Mouse (Mus musculus) hematopoietic stem cell, adult 5-6 weeks (primary cell): ENCODE measurements around the gene Rcsd1. TPM values are rescaled to one million over a fixed set of nuclear protein-coding genes. Genes with fewer than 3 reads are reported as not detected.
A peak's percentile ranks its signal among the peaks of the same experiment; 100 is the strongest.

ENCODE experiments used
- ATAC-seq, 2 experiments: fragments of 125-278 bp in 1 of 2; replicated peaks in 1 of 2; 2 replicates each; pipeline ENCODE4 v1.8.0; 2016 to 2017; ENCODE audit warnings: inconsistent platforms in 2 of 2, mild to moderate bottlenecking in 2 of 2, moderate number of reproducible peaks in 2 of 2, low read depth in 1 of 2, moderate TSS enrichment in 1 of 2; ENCODE audit not compliant: low FRiP score in 2 of 2, poor library complexity in 2 of 2, severe bottlenecking in 2 of 2, insufficient read depth in 1 of 2, low TSS enrichment in 1 of 2
- total RNA-seq: library from RNA; stranded (forward); fragments of 172-1452, 232-1000 nt; gene quantifications from 2 replicates; pipeline ENCODE4 v1.2.3, GENCODE M21; 2017

The Rcsd1 gene
- total RNA-seq, 1 experiment from 2014 or later: 132 TPM

DNA sequence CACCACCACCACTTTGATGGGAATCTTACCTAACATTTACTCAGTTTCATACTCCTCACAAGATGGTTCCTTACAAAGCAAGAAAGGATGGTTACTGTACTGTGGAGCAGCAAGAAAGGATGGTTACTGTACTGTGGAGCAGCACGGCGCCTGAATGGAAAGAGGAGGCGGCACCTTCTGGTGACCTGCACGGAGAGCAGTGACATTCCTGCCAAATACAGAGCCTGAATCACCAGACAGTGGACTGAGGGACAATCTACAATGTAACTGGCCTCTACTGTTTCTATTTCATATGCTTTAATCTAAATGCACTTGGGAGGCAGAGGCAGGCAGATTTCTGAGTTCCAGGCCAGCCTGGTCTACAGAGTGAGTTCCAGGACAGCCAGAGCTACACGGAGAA lies 84.5 kb downstream of the Rcsd1 start:
- no peak for ATAC-seq

DNA sequence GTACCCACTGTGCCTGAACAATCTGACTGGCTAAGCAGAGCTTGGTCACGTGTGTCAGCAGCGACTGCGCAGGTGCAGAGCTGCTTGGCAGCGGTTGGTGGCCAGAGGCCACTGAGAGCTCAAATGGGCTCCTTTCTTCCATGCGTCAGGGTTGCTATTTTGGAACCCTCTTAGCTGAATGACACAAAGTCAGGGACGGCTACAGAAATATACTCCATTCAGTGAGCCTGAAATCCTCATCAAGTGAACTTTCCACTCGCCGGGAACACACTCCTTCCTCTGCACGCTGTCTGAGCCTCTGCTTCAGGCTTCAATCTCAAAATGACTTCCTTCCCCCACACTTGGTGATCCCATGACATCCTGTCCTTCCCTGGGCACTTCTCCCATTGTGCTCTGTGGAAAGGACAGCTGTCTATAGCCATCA lies 91.3 kb downstream of the Rcsd1 start:
- ATAC-seq: no peak

DNA sequence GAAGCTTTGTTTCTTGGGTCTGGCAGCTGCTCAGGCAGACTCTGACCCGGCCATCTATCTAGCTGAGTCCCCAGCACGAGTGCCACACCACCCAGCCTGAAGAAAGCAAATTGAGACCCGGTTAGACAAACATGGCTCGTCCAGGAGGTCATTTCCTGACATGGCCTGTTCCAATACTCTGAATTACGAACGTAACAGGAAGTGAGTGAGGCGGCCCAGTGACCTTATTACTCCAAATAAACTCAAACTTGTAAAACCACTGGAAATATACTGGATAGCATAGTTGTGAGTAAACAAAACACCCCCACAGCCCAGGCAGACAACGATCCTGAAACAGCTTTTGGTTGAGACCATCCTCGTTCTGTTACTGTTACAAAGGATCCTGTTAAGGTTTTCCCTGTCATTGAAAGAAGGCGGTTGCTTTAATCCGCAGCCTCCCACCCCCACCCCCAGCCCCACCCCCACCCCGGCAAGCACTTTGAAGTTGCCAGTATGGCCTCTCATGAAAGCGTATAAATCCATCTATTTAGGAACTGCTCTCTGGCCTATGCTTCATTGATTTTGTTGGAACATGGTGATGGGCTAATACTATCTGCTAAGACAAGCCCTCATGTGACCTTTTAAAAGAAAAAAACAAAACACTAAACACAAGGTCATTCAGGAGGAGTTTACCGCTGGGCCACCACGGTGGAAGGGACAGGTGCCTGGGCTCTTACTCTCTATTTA lies 92.2 kb downstream of the Rcsd1 start:
- ATAC-seq: peak in 1 of 2 experiments; percentile 25; a peak in 1 of 4 replicates

DNA sequence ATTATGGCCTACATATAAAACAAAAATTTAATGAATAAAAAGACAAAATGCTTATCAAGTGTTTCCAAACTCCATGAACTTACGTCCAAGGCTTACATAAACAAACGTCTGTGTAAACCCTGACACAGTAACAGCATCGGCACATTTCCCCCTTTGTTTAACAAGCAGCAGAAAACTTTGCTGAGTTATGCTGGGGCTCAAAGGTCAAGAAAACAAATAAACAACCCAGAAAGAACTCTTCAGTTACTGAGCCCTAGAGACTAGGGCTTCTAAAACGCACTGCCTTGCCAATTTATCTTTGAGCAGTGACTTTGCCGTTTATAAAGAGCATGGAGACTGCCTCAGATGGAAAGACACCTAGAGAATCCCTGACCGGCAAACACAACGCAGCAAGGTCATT lies 92.9 kb downstream of the Rcsd1 start:
- no peak for ATAC-seq

DNA sequence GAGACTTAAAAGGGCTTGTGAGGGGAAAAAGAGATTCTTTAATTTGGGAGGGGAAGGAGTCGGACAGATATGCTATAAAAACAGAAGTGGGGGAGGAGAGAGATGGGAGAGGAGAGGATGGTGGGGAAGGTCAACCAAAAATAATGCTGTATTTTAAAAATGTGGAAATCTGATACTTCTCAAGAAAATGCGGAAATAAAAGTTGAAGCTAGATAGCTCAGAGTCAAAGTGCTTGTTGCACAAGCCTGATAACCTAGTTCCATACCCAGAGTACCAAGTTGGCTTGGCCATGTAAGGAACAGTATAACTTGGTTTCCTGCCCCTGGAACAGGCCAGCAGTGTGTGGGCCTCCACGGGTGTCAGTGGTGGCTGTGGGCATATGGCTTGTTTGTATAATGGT lies 94.8 kb downstream of the Rcsd1 start:
- ATAC-seq: no peak

DNA sequence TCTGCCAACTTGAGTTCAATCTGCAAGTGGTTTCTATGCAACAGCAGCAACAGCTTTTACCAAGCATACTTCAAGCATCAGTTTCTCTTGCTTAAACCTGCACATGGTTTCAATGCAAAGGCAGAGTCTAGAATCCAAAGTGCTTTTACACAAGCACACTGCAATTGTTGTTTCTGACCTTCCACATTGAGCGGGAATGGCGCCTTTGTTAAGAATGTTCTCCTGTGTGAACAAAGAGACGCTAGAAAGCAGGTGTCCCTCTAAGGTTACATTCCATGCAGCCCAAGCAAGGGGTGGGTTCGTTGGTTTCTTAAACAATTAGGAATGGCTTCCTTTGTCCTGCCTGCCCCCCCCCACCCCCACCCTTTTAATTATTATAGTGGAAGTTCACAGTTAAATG lies 95.6 kb downstream of the Rcsd1 start:
- ATAC-seq: no peak

DNA sequence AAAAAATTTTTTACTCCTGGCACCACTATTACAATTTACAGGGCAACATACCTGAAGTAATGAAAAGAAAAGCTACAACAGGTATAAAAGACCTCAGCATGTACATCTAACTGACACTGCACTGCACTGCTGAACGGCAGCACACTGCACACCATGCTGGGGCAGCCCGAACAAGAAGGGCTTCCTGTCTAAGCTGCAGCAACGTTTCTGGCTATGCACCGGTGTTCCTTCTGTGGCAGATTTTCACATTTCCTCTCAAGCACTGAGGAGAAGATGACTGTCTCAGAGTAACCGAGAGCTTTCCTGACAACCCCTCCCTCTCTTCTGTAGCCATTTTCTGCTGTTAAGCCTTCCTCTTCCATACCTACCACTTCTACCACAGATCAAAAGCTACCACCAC lies 96.8 kb downstream of the Rcsd1 start:
- ATAC-seq: peak; percentile 42 to 57; a peak in 3 of 4 replicates

DNA sequence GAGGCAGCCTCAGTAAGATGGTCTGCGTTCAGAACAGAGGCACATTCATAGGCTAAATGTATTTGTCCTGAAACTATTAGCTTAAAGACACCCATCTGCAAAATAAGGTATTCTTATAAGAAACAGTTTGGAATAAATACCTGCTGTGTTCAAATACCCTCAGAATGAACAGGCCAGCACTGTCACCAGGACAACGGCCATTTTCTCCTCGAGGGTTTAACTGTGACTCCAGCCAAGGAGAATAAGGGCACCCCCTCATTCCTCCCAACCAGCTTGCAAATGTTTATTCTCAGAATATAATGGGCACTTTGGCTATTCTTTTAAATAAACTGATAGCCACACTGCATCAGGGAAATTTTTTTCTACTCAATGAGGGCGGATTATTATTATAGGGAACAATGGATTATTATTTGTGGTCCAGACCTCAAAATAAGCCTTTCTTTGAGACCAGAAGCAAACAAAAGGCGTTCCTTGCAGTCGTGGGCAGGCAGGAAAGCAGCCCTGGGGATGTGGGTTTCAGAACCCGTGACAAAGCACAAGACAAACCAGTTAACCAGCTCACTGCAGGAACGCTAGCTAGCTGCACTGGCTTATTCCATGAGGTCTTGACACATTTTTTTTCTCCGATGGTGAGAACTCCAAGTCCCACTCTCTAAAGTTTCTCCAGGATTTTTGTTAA lies 99.1 kb downstream of the Rcsd1 start:
- peak; percentile 55 to 75; a peak in 2 of 4 replicates for ATAC-seq

DNA sequence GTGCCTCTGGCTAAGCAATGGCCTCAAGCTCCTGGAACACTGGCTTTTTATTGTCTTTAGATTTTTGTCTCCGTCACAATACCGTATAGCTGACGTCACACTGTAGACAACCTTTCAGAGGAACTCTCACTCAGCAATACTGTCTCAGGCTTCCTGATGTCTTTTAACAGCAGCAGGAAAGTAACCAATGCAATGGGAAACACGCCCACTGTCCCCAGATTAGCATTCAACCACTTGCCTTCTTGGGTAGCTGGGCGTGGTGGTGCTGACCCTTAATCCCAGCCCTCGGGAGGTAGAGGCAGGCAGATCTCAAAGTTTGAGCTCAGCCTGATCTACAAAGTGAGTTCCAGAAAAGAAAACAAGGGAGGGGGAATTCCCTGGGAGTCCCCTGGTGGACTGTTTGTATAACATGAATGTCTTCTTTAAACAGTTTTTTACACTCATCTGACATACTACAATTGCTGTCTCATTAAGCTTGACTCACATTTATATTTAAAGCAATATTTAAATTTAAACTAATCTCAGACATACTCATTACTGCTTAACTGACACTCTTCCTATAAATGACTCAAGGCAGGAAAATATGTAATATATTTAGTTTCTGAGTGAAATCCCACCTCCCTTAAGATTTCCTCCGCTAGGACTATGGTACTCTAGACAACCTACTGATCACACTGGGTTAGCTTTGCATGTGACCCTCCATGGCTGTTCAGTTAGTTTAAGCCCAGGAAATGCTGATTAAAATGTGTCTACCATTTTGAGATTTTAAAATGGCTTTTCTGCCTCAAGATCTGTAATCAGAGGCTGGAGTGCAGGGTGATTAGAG lies 99.8 kb downstream of the Rcsd1 start:
- ATAC-seq: no peak

DNA sequence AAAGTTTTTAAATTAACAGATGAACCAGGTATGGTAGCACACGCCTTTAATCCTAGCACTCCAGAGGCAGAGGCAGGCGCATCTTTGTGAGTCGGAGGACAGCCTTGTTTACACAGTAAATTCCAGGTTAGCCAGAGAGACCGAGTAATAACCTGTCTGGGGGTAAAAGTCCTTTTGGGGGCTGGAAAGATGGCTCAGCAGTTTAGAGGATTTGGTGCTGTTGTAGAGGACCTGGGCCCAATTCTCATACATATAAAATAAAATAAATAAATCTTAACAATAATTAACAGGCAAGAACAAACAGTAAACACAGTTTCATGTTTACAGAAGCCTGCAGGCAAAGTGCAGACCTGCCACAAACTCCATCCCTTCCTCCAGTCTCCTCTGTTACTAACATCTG lies 100.7 kb downstream of the Rcsd1 start:
- no peak for ATAC-seq

DNA sequence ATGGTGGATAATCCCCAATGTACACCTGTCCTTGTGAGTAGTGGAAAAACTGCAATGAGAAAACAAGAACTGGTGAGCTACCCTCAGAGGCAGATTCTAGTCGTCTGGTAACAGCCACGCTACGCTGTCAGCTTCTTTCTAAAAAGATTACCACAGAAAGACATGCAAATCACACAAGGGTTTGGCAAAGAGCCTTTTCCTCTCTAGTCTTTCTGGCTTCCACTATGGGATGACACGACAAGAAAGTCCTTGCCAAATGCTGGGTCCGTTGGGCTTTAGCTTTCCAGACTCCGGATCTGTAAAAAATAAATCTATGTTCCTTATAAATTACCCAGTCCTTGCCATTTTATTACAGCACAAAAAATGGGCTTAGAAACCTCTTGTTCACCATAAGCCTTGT lies 103.8 kb downstream of the Rcsd1 start:
- no peak for ATAC-seq

DNA sequence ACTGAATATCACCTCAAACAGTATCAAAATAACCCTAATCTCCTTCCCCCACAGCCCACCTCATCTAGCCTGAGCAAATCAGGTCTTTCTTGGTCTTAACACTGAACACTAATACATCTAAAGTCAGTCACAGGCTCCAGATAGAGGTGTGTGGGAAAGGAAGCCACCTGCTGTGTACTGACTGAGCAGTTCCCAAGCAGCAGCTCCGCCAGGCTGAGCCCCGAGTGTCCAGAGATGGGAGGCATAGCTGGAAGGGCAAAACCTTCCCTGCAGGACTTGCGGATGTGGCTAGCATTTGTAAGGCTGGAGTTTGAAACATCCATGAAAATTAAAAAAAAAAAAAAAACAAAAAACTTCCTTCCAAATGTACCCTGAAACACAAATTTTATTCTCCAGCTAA lies 104.4 kb downstream of the Rcsd1 start:
- no peak for ATAC-seq

DNA sequence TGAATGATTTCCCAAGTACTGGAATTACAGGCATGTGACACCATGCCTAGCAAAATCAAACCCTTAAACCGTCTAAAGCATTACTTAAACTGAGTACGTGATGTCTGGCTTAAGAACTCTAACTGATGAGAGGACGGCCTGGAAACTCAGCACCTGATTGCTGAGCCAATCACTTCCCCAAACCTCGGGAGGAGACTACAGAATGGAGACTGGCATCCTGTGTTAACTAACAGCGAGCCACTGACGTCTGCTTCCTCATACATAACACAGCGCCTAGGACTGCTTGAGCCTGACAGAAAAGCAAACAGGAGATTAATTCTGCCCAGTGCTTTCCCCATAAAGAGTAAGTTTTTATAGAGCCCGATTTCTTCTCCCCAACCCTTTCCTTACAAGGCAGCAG lies 105.4 kb downstream of the Rcsd1 start:
- peak; percentile 86 to 92 for ATAC-seq

DNA sequence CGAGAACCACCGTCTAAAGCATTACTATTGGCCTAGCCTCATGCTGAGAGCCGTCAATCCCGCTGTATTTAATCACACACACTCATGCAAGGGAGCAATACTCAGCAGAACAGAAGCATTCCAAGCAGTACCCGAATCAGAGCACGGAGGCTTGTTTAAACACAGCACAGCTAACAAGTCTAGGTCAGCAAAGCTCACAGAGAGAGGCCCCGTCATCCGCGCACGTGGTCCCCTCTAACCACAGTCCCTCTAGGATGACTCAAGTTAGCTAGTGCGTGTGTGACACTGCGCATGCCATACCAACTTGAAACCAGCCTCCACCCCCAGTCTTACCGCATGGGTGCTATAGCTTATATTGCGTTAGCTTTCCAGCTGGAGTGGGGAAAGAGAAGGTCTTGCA lies 106.3 kb downstream of the Rcsd1 start:
- ATAC-seq: no peak

DNA sequence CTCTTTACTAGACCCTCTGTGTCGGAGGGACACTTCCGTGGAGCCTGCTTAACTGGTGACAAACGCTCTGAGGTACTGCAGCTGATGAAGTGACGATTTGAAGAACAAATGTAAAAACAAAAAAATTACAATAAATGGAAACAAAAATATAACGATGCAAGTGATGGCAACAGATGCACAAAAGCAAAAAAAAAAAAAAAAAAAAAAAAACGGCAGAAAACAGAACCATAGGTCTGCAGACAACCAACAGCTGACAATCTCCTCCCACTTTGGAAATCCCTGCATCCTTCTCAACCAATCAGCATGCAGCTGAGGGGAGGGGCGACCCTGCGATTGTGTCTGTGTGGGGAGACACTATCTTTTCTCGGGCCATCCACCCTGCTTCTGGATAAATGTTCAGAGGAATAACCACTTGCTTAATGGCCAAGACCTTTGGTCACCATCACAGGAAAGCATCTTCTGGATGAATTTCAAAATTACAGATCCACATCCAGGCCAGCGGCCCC lies 107.7 kb downstream of the Rcsd1 start:
- no peak for ATAC-seq
